Mouse (Mus musculus) megakaryocyte-erythroid progenitor cell, adult 5-6 weeks (primary cell): ENCODE measurements around the gene Spo11. TPM values are rescaled to one million over a fixed set of nuclear protein-coding genes. Genes with fewer than 3 reads are reported as not detected.

ENCODE experiments used
- ATAC-seq: replicated peaks from 2 replicates; pipeline ENCODE4 v1.8.0; 2016; ENCODE audit warnings: mild to moderate bottlenecking, inconsistent platforms; ENCODE audit not compliant: severe bottlenecking, poor library complexity, low FRiP score, low TSS enrichment
- total RNA-seq, 2 experiments: library from RNA; stranded (forward) in 1 of 2; stranded (reverse) in 1 of 2; fragments of 200-1000, 215-1000 nt in 1 of 2; fragments of >200 nt in 1 of 2; fragmentation: Nextera tagmentation in 1 of 2; gene quantifications; 2 replicates each; pipeline ENCODE4 v1.2.3; 2014 to 2017

The Spo11 gene
- total RNA-seq, 2 experiments from 2014 or later, result 2.1 TPM; not detected in 1

- ATAC-seq, result no peak
These were observed 26.8 kb upstream of the Spo11 start for GRCm38 (mm10) chr2:172950722-172951121.

GRCm38 (mm10) chr2:172951976-172952375 lies 25.5 kb upstream of the Spo11 start:
- ATAC-seq, result no peak

- ATAC-seq, result no peak
These were observed 18.9 kb upstream of the Spo11 start for GRCm38 (mm10) chr2:172958579-172958978.

- ATAC-seq, result no peak
These were observed 18.3 kb upstream of the Spo11 start for GRCm38 (mm10) chr2:172959006-172959768.

- no peak for ATAC-seq
These were observed 17.1 kb upstream of the Spo11 start for GRCm38 (mm10) chr2:172960350-172960749.

- ATAC-seq, result no peak
These were observed 16.3 kb upstream of the Spo11 start for GRCm38 (mm10) chr2:172961211-172961610.

GRCm38 (mm10) chr2:172965249-172965648 lies 12.3 kb upstream of the Spo11 start:
- ATAC-seq, result no peak

- ATAC-seq, result no peak
These were observed 11.0 kb upstream of the Spo11 start for GRCm38 (mm10) chr2:172966480-172966879.

- no peak for ATAC-seq
These were observed 5.6 kb upstream of the Spo11 start for GRCm38 (mm10) chr2:172971865-172972264.

GRCm38 (mm10) chr2:172973806-172974565 lies 3.5 kb upstream of the Spo11 start:
- ATAC-seq, result no peak

- no peak for ATAC-seq
These were observed 2.8 kb upstream of the Spo11 start for GRCm38 (mm10) chr2:172974701-172975100.

- no peak for ATAC-seq
These were observed 2.3 kb upstream of the Spo11 start for GRCm38 (mm10) chr2:172975159-172975558.

GRCm38 (mm10) chr2:172976661-172977238 lies 750 bp upstream of the Spo11 start:
- ATAC-seq, result peak; percentile 54

- ATAC-seq, result peak; percentile 9; the same call in 1 of the 2 replicates
These were observed 682 bp downstream of the Spo11 start for GRCm38 (mm10) chr2:172978131-172978633.

GRCm38 (mm10) chr2:172979666-172980345 lies 2.3 kb downstream of the Spo11 start:
- no peak for ATAC-seq

GRCm38 (mm10) chr2:172982776-172983561 lies 5.5 kb downstream of the Spo11 start:
- no peak for ATAC-seq

GRCm38 (mm10) chr2:172990161-172990560 lies 12.7 kb downstream of the Spo11 start:
- ATAC-seq, result no peak

GRCm38 (mm10) chr2:172996207-172996606 lies 18.7 kb downstream of the Spo11 start:
- ATAC-seq, result 0 out of 2 replicates have a peak, but pooled peaks have one; percentile 18

GRCm38 (mm10) chr2:172997748-172998147 lies 20.2 kb downstream of the Spo11 start:
- no peak for ATAC-seq
